Mouse (Mus musculus): Measurements from ENCODE around the gene Pdzd7. TPM values are rescaled to one million over a fixed set of nuclear protein-coding genes. Genes with fewer than 3 reads are reported as not detected.

The Pdzd7 gene
- total RNA-seq, 4 experiments from 2014 or later, result 0.46 TPM; not detected in 3

DNA sequence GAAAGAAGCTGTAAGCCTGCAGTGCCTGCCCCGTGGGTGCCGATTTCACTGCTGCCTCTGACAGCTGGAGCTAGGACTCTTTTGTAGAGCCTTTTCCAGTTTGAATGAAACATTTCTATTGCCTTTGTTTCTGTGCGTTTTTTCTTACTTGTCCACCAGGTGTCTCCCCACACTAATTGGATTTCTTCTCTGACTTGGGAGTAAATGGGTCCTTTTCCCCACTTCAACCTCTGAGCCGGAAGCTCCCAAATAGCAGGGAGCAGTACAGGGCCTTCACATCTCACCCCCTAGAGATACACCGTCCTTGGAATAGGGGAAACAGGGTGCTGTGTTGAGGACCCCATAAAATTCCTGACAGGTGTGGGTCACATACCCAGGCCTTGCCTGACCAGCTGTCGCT lies 32.9 kb downstream of the Pdzd7 start:
- no peak for DNase-seq (ENCODE audit: low spot score)

DNA sequence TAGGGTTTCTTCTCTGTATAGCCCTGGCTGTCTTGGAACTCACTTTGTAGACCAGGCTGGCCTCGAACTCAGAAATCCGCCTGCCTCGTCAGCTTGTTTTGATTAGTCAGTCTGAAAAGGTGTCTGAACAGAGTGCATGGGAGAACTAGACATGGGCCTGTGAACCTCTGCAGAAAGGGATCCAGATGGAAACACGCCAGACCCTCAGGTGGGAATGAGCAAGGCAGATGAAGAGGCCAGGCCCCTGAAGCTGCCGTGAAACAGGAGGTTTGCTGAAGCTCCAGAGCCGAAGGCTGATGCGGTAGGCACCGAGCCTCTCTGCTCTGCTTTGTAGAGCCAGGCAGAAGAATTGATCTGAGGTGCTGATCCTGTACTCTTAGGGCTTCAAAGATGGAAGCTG lies 33.3 kb downstream of the Pdzd7 start:
- no peak for DNase-seq (ENCODE audit: low spot score)

DNA sequence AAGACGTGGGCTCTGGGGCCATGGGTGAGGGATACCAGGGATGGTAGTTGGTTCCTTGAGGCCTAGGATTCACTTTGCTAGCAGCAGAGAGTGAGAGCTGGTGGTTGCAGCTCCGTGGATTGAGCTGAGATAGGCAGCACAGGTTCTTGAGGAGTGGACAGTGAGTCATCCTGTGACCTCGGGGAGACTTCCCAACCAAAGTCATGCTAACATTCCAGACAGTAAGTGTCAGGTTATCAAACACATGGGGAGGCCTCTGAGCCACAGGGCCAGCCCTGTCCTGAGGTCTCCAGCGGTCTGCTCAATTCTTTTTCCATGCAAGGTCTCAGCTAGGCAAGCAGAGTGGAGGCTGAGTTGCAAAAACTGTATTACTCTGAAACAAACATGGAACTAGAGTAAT lies 34.9 kb downstream of the Pdzd7 start:
- DNase-seq (ENCODE audit: low spot score), result no peak

DNA sequence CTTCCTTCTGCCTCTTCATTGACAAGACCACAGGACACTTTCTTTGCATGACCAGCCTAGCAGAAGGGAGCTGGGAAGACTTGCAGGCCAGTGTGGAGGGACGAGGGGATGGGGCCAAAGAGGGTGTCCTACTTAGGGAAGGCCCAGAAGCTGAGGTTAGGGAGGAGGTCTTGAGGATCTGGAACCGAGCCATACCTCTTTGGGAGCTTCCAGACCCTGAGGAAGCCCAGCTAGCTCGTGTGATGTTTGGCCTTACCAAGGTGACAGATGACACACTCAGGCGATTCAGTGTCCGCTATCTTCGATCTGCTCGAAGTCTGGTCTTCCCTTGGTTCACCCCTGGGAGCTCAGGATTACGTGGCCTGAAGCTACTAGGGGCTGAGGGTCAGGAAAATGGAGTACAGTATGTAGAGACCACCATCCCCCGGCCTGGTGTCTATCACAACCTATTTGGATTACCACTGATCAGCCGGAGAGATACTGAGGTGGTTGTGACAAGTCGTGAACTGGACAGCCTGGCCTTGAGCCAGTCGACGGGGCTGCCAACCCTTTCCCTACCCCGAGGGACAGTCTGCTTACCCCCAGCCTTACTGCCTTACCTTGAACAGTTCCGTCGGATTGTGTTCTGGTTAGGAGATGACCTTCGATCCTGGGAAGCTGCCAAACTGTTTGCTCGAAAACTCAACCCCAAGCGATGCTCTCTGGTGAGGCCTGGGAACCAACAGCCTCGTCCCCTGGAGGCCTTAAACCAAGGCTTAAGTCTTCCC lies 37.9 kb downstream of the Pdzd7 start:
- DNase-seq (ENCODE audit: low spot score), result no peak

DNA sequence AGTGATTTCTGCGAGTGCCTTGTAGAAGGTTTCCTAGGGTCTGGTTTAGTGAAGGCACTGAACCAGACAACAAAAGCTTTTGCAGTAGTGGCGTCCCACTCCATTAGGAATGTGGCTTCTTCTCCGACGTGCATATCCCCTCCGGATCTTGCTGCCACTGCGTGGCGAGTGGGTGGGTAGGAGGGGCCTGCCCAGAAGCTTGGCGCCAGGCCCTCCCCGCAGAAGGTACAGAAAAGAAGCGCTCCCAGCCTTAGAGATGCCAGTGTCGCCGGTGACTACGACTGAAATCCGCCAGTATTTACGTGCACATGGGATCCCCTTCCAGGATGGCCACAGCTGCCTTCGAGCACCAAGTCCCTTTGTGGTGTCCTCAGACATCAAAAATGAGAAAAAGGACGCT lies 38.5 kb downstream of the Pdzd7 start:
- DNase-seq (ENCODE audit: low spot score), result no peak

DNA sequence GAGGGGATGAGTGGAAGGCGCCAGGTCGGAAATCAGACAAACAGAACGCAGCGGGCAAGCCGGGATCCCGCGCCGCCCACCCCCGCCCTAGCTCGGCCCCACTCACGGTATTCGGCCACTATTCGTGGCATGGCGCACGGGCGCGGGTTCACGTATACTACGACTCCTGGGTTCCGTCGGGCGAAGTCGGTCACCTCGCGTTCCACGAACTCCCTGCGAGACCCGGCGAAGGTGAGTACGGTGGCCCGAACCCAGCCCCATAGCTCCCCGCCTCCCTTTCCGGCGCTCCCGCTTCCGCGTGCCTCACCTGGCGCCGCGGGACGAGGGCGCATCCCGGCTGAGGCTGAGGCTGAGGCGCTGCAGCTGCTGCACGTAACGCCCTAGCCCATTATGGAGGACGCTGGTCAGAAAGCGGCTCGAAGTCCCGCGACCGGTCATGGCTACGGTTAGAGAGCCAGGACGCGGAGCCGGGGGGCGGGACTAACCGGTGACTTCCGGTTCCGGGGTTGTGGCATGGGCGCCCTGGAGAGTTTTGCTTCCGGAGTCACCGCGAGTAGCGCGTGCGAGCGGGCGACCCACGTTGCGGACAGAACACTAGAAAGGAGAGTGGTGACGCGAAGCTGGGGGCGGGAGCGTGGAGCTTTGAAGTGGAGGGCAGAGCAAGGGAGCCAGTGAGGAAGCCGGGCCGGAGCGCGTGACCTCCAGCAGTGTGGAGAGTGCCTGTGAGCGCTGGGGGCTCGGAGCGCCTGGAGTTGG lies 39.4 kb downstream of the Pdzd7 start, which contains the start of gene Mrpl43:
Gene Mrpl43, minus strand, starts transcription at position 486 of the 756 bp plus-strand sequence.
- DNase-seq (ENCODE audit: low spot score), result peak; percentile 94

- DNase-seq (ENCODE audit: low spot score), result no peak
These were observed 40.1 kb downstream of the Pdzd7 start, which contains the start of gene Twnk for GRCm38 (mm10) chr19:45005444-45005843. Gene Twnk (plus strand): TSS chr19:45005663.

DNA sequence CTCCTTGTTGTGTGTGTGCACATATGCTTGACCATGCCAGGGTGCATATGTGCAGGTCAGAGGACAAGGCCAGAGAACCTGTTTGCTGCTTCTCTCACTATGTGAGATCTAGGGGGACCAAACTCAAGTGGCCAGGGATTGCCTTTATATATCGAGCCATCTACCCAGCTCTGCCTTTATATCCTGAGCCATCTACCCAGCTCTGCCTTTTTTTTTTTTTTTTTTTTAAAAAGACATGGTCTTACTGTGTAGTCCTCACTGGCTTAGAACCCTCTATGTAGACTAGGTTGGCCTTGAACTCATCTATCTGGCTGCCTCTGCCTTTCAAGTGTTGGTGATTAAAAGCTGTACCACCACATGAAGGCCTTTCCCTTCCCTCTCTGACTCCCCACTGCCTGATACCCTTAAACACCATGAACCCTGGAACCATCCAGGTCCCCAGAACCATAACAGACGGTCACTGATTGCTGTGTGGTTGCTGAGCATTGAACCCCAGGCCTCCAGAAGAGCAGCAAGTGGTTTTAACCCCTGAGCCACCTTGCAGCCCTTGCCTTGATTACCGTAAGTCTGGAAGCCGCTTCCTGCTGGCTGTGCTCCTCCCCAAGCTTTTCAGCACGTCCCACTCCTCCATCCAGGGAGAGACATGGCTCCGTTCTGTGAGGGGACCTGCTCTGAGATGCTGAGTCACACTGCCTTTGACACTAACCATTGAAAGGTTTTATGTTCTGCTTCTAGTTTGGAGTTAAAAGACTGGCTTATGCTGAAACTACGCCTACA lies 41.6 kb downstream of the Pdzd7 start:
- no peak for DNase-seq (ENCODE audit: low spot score)

GRCm38 (mm10) chr19:45002301-45002700 lies 43.2 kb downstream of the Pdzd7 start:
- no peak for DNase-seq (ENCODE audit: low spot score)

- no peak for DNase-seq (ENCODE audit: low spot score)
These were observed 45.9 kb downstream of the Pdzd7 start for GRCm38 (mm10) chr19:44999647-45000046.

GRCm38 (mm10) chr19:44997786-44998185 lies 47.7 kb downstream of the Pdzd7 start:
- DNase-seq (ENCODE audit: low spot score), result no peak

DNA sequence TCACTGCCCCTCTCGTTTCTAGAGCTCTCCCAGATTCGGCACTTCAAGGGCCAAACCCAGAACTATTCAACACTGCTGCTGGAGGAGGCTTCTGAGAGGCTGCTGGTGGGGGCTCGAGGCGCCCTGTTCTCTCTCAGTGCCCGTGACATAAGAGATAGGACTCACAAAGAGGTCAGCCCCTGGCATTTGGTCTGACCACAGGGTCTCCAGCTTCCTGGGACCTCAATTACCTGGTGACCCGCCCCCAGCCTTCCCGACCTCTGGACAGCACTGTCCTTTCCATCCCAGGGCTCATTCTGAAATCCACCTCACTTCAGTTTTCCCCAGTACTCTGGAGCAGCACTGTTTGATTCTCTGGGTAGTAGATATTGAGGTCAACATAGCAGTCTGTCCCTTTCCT lies 52.8 kb downstream of the Pdzd7 start:
- DNase-seq (ENCODE audit: low spot score), result no peak

DNA sequence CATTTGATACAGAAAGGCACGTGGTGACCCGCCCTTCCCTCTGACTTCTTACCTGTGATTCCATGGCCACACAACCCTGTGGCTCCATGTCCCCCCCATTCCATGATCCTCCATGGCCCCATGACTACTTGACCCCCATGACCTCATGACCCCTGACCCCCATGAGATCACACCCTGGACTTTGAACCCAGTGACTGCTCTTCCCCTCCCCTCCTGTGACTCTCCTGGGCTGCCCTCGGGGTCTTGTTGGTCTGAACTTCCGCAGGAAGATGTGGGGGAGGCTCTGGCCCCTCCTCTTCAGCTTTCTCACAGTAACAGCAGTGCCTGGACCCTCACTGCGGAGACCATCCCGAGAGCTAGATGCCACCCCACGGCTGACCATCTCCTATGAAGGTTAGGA lies 53.3 kb downstream of the Pdzd7 start:
- DNase-seq (ENCODE audit: low spot score), result no peak

DNA sequence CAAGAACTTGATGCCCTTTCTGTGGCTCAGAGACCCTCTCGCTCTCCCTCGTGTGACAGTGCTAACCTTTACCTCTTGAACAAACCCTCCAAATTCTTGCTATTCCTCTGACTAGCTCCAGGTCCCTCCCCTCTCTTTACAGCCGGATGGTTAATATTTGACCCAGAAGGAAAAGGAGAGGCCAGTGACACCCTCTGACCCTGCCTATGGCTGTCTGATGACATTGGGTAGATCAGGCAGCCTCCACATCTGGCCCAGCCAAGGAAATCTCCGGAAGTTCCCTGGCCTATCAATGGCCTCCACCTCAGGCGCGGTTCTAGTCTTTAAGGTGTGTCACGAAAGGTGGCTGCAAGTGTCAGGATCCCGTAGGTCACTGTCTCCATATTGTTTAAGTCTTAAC lies 54.5 kb downstream of the Pdzd7 start:
- DNase-seq (ENCODE audit: low spot score), result no peak

- DNase-seq (ENCODE audit: low spot score), result no peak
These were observed 55.7 kb downstream of the Pdzd7 start for GRCm38 (mm10) chr19:44989567-44990495.

GRCm38 (mm10) chr19:44988831-44989566 lies 56.5 kb downstream of the Pdzd7 start, which contains the start of gene Sema4g:
Gene Sema4g (plus strand): TSS chr19:44989101.
- DNase-seq (ENCODE audit: low spot score), result no peak

DNA sequence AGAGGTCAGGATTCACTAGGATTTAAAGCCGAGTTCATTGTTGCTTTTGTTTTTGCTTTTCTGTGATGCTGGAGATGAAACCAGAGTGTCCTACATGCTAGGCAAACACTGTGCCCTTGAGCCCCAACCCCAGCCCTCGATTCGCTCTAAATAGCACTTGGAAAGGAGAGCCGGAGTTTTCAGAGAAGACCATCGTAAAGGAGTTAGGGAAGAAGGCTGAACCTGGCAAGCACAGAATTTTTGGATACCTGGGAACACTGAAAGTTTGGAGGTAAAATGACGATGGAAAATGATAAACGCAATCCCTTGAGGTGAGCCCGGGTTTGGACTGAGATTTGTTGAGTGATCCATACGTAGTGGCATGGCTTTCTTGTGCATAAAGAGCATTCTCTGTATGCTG lies 57.2 kb downstream of the Pdzd7 start:
- DNase-seq (ENCODE audit: low spot score), result no peak

- DNase-seq (ENCODE audit: low spot score), result no peak
These were observed 57.7 kb downstream of the Pdzd7 start for GRCm38 (mm10) chr19:44987851-44988250.

DNA sequence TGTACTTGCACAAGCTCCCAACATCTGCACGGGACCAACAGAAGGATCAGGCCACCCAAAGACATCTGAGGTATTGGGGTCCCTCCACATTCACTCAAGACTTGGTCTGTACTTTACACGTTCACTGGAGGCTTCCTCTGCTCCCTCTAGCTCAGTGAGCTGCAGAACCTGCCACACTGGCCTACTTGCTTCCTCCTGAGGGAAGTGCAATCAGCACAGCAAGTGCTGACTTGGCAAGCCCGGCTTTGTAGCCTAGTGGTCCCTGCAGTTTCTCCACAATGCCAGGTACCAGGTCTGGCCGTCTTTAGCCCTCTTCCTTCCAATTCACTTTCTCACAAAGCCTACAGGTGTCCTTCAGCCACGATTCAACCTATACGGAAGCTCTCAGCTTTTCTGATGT lies 58.5 kb downstream of the Pdzd7 start:
- DNase-seq (ENCODE audit: low spot score), result no peak
